Mouse (Mus musculus): ENCODE measurements at regions not wholly inside any gene's neighbourhood (a gene's known extent, or its start where the extent isn't known, plus 50 kb on each side); places are given as distances from the start of the nearest gene placed in this dataset.

DNA sequence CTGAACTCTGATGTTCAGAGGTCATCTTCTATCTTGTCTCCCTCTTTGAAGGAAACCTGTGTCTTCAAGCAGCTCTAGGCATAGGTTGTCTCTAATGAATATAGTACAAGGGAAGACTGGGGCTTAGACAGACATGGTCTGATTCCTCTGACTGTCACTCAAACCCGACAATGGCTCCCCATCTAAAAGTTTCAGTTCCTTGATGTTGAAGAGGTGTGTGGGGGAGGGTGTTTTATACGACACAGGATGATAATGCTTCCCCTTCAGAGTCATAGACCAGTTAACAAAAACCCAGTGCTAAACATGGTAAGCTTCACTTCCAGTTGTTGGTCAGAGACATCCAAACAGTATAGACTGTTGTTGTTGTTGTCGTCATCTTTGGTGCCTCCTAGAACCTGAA, 195.3 kb upstream of the Map3k1 start:
- TF ChIP-seq GATA2 (IDR thresholded peaks at IDR 0.05; ENCODE audit: borderline replicate concordance, low read depth, low read length) = no peak
- no peak for TF ChIP-seq POLR2AphosphoS5 (IDR thresholded peaks at IDR 0.05; ENCODE audit: insufficient replicate concordance, low read depth, low read length)
- TF ChIP-seq GATA1 (IDR thresholded peaks at IDR 0.05; ENCODE audit: borderline replicate concordance, low read length) = no peak
- no peak for TF ChIP-seq CTCF (IDR thresholded peaks at IDR 0.05; ENCODE audit: low read depth, low read length)
- TF ChIP-seq TAL1 (conservative IDR thresholded peaks at IDR 0.05; ENCODE audit: low read depth, low read length) = no peak
- peaks cover 49% of the 10 kb centered on the region for H3K27me3 ChIP-seq (ENCODE audit: insufficient read depth, low read length)
- ATAC-seq (ENCODE audit: extremely low read depth, insufficient number of reproducible peaks, low FRiP score, poor library complexity, severe bottlenecking) (no peak), DNase-seq (ENCODE audit: low spot score) (no peak)
- no peaks in the 10 kb centered on the region for H3K36me3 ChIP-seq (replicated peaks)
- no peak overlapping the region for H3K4me3 ChIP-seq (ENCODE audit: low read depth, low read length)
- H3K9me3 ChIP-seq (replicated peaks) = no peaks in the 10 kb centered on the region
- H3K4me1 ChIP-seq (ENCODE audit: insufficient read depth, low read depth, low read length) = no peaks in the 10 kb centered on the region

DNA sequence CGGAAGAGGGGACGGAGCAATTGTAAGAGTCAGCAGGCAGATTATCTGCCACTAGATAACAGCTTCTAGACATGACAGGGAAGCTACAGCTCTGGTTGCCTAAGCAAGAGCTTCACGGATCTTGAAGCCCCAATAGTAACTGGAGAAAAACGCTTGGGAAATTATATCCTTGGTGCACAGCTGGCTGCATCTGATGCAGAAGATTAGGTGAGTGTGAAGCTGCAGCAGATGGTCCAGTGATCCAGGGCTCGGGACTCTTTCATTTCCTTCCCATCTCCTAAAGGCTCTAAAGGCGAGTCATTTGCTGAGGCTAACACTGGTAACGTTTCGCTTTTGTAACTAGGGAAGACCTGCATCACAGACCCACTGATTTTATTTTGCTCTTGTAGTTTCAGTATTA, 196.6 kb upstream of the Map3k1 start:
- H3K9me3 ChIP-seq (replicated peaks) = no peaks in the 10 kb centered on the region
- ATAC-seq (ENCODE audit: extremely low read depth, insufficient number of reproducible peaks, low FRiP score, poor library complexity, severe bottlenecking) = no peak
- no peaks in the 10 kb centered on the region for H3K4me1 ChIP-seq (ENCODE audit: insufficient read depth, low read depth, low read length)
- H3K4me3 ChIP-seq (ENCODE audit: low read depth, low read length) = no peak overlapping the region
- H3K36me3 ChIP-seq (replicated peaks) = no peaks in the 10 kb centered on the region
- no peak for TF ChIP-seq TAL1 (conservative IDR thresholded peaks at IDR 0.05; ENCODE audit: low read depth, low read length)
- TF ChIP-seq POLR2AphosphoS5 (IDR thresholded peaks at IDR 0.05; ENCODE audit: insufficient replicate concordance, low read depth, low read length) = no peak
- TF ChIP-seq CTCF (IDR thresholded peaks at IDR 0.05; ENCODE audit: low read depth, low read length) = no peak
- peaks cover 45% of the 10 kb centered on the region for H3K27me3 ChIP-seq (ENCODE audit: insufficient read depth, low read length)
- DNase-seq (ENCODE audit: low spot score) = no peak

DNA sequence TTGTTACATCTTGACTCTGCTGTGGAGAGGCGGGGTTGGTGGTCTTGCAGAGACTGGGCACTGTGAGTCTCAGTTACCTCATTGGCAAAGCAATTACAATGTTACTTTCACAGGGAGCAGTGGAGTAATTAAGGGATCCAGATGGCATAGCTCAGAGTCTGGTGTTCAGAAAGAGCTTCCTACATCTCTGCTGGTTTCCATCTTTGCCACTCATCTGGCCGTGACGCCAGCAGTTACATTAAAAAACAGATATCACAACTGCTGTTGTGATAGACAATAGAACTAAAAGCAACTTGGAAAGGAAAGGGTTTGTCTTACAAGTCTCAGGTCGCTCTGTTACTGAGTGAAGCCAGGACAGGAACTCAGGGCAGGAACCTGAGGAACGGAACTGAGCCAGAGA, 200.0 kb upstream of the Map3k1 start:
- DNase-seq (ENCODE audit: low spot score) = no peak
- Histone ChIP-seq H3K36me3 (replicated peaks) (no peaks in the 10 kb centered on the region), H3K4me1 (ENCODE audit: insufficient read depth, low read depth, low read length) (no peaks in the 10 kb centered on the region), H3K27me3 (ENCODE audit: insufficient read depth, low read length) (peaks cover 36% of the 10 kb centered on the region), H3K4me3 (ENCODE audit: low read depth, low read length) (no peak overlapping the region), H3K9me3 (replicated peaks) (no peaks in the 10 kb centered on the region)
- TF ChIP-seq TAL1 (conservative IDR thresholded peaks at IDR 0.05; ENCODE audit: low read depth, low read length) (no peak), CTCF (IDR thresholded peaks at IDR 0.05; ENCODE audit: low read depth, low read length) (no peak), GATA2 (IDR thresholded peaks at IDR 0.05; ENCODE audit: borderline replicate concordance, low read depth, low read length) (no peak), POLR2AphosphoS5 (IDR thresholded peaks at IDR 0.05; ENCODE audit: insufficient replicate concordance, low read depth, low read length) (no peak), GATA1 (IDR thresholded peaks at IDR 0.05; ENCODE audit: borderline replicate concordance, low read length) (no peak)
- no peak for ATAC-seq (ENCODE audit: extremely low read depth, insufficient number of reproducible peaks, low FRiP score, poor library complexity, severe bottlenecking)

DNA sequence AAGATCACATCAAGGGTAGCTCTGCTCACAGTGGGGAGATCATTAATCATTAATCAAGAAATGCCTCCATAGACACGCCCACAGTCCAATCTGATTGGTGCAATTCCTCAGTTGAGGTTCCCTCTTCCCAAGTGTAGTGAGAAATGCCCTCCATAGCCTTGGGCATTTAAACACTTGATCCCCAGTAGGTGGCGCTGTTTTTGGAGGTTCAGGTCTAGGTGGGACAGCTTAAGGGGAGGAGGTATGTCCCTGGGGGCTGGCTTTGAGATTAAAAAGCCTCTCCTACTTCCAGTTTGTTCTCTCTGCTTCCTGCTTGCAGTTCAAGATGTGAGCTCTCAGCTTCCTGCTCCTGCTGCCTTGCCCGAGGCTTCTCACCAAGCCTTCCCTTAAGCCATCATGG, 200.5 kb upstream of the Map3k1 start:
- H3K27me3 ChIP-seq (ENCODE audit: insufficient read depth, low read length) = peaks cover 32% of the 10 kb centered on the region
- no peaks in the 10 kb centered on the region for H3K36me3 ChIP-seq (replicated peaks)
- H3K4me3 ChIP-seq (ENCODE audit: low read depth, low read length) = no peak overlapping the region
- H3K4me1 ChIP-seq (ENCODE audit: insufficient read depth, low read depth, low read length) = no peaks in the 10 kb centered on the region
- H3K9me3 ChIP-seq (replicated peaks) = no peaks in the 10 kb centered on the region
- no peak for ATAC-seq (ENCODE audit: extremely low read depth, insufficient number of reproducible peaks, low FRiP score, poor library complexity, severe bottlenecking)
- TF ChIP-seq GATA2 (IDR thresholded peaks at IDR 0.05; ENCODE audit: borderline replicate concordance, low read depth, low read length) (no peak), CTCF (IDR thresholded peaks at IDR 0.05; ENCODE audit: low read depth, low read length) (no peak), POLR2AphosphoS5 (IDR thresholded peaks at IDR 0.05; ENCODE audit: insufficient replicate concordance, low read depth, low read length) (no peak), GATA1 (IDR thresholded peaks at IDR 0.05; ENCODE audit: borderline replicate concordance, low read length) (no peak), TAL1 (conservative IDR thresholded peaks at IDR 0.05; ENCODE audit: low read depth, low read length) (no peak)
- DNase-seq (ENCODE audit: low spot score) = no peak

DNA sequence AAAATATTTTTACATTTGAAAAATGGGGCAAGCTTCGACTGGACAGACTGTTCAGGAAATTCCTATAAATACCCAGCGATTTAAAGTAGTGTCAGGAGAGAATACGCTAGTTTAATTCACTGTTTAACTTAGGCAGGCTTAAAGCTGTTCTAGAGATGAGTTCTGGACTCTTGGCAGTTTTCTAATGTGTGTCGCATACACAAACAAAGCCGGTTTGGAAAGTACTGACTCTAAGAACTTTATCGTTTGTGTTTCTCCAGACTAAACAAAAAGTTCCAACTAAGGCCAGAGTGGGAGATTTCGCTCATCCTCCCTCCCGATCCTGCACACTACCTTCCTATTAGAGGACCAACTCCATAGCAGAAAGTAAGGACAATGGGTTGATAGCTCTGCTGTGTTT, 201.7 kb upstream of the Map3k1 start:
- H3K27me3 ChIP-seq (ENCODE audit: insufficient read depth, low read length) = peaks cover 25% of the 10 kb centered on the region
- H3K4me3 ChIP-seq (ENCODE audit: low read depth, low read length) = no peak overlapping the region
- H3K4me1 ChIP-seq (ENCODE audit: insufficient read depth, low read depth, low read length) = no peaks in the 10 kb centered on the region
- DNase-seq (ENCODE audit: low spot score) = no peak
- no peak for TF ChIP-seq GATA1 (IDR thresholded peaks at IDR 0.05; ENCODE audit: borderline replicate concordance, low read length)
- TF ChIP-seq CTCF (IDR thresholded peaks at IDR 0.05; ENCODE audit: low read depth, low read length) = no peak
- no peak for TF ChIP-seq POLR2AphosphoS5 (IDR thresholded peaks at IDR 0.05; ENCODE audit: insufficient replicate concordance, low read depth, low read length)
- no peak for TF ChIP-seq GATA2 (IDR thresholded peaks at IDR 0.05; ENCODE audit: borderline replicate concordance, low read depth, low read length)
- no peak for TF ChIP-seq TAL1 (conservative IDR thresholded peaks at IDR 0.05; ENCODE audit: low read depth, low read length)
- no peak for ATAC-seq (ENCODE audit: extremely low read depth, insufficient number of reproducible peaks, low FRiP score, poor library complexity, severe bottlenecking)
- H3K36me3 ChIP-seq (replicated peaks) = no peaks in the 10 kb centered on the region
- H3K9me3 ChIP-seq (replicated peaks) = no peaks in the 10 kb centered on the region

DNA sequence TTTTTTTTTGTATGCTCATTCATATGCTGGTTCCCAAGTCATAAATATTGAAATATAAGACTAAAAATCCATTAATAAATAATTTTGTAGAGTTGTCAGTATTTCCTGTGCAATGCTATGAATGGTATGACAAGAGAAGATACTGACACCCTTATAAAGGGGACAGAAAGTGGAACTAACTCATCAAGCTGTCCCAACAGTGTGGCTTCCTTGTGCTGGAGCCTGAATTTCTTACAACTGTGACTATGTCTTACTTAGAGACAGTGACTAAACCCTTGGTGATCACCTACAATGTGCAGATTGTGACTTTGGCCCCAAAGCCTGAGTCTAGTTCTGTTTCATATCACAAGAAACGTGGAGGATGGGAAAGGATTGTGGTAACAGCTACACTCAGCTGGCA, 203.8 kb upstream of the Map3k1 start:
- Histone ChIP-seq H3K4me1 (ENCODE audit: insufficient read depth, low read depth, low read length) (peaks cover 5% of the 10 kb centered on the region; the same call in 1 of the 2 replicates), H3K27me3 (ENCODE audit: insufficient read depth, low read length) (peaks cover 20% of the 10 kb centered on the region), H3K9me3 (replicated peaks) (no peaks in the 10 kb centered on the region), H3K36me3 (replicated peaks) (no peaks in the 10 kb centered on the region), H3K4me3 (ENCODE audit: low read depth, low read length) (no peak overlapping the region)
- no peak for TF ChIP-seq TAL1 (conservative IDR thresholded peaks at IDR 0.05; ENCODE audit: low read depth, low read length)
- TF ChIP-seq GATA2 (IDR thresholded peaks at IDR 0.05; ENCODE audit: borderline replicate concordance, low read depth, low read length) = no peak
- no peak for TF ChIP-seq GATA1 (IDR thresholded peaks at IDR 0.05; ENCODE audit: borderline replicate concordance, low read length)
- TF ChIP-seq POLR2AphosphoS5 (IDR thresholded peaks at IDR 0.05; ENCODE audit: insufficient replicate concordance, low read depth, low read length) = no peak
- no peak for ATAC-seq (ENCODE audit: extremely low read depth, insufficient number of reproducible peaks, low FRiP score, poor library complexity, severe bottlenecking)
- DNase-seq (ENCODE audit: low spot score) = no peak

DNA sequence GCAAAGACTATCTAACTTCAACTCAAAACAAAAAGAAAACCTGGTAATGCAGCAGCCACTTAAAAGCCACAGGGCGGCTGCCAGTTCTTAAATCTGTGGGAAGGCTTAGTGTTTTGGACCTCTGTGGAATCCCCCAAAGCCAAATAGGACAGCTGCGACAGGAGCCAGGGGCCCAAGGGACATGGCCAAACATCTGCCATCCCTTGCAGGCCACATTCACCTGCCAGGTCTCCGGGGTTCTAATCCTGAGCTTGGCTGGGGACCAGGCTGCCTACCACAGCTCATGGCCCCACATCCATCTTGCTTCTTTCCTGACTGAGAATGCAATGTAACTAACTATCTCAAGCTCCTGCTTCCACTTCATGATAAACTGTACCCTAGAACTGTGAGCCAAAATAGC, 206.3 kb upstream of the Map3k1 start:
- TF ChIP-seq GATA1 (IDR thresholded peaks at IDR 0.05; ENCODE audit: borderline replicate concordance, low read length) = no peak
- Histone ChIP-seq H3K36me3 (replicated peaks) (no peaks in the 10 kb centered on the region), H3K9me3 (replicated peaks) (no peaks in the 10 kb centered on the region), H3K4me1 (ENCODE audit: insufficient read depth, low read depth, low read length) (peaks cover 5% of the 10 kb centered on the region; the same call in 1 of the 2 replicates), H3K27me3 (ENCODE audit: insufficient read depth, low read length) (peaks cover 29% of the 10 kb centered on the region), H3K4me3 (ENCODE audit: low read depth, low read length) (no peak overlapping the region)
- ATAC-seq (ENCODE audit: extremely low read depth, insufficient number of reproducible peaks, low FRiP score, poor library complexity, severe bottlenecking) = no peak
- DNase-seq (ENCODE audit: low spot score) = no peak

All from G1E (cell line).